Mouse (Mus musculus) spleen, adult 2 months (tissue): ENCODE measurements around the gene Mfng.

Experiments used
- CTCF ChIP-seq: fragments of 200-500 bp; IDR thresholded peaks from 2 replicates; pipeline ENCODE4 v1.5.1; 2011; ENCODE audit warnings: mild to moderate bottlenecking, inconsistent platforms; ENCODE audit not compliant: insufficient read depth, insufficient read length, insufficient replicate concordance; ENCODE audit errors: extremely low read depth
- POLR2A ChIP-seq: fragments of 200-500 bp; IDR thresholded peaks from 2 replicates; pipeline ENCODE4 v1.6.1; 2011; ENCODE audit warnings: low read depth, low read length, inconsistent platforms

DNA sequence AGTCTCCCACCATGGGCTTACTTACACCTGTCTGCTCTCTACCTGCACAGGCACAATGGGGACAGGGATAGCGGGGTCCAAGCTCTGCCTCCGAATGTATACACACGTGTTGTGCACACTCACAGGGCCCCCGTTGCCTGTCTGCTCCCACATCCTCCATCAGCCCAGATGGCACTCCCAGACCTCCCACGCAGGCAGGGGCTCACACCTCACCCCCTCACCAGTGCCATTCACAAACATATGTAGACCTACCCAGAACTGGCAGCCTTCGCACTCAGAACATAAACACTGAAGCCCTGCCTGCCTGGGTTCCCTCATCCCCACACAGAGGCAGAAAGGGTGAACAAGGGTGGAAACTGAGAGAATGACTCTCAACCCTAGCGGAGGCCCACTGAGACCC is 61.3 kb downstream of the Mfng start:
- TF ChIP-seq POLR2A = no peak
- TF ChIP-seq CTCF = no peak
